Mouse (Mus musculus) CH12.LX (cell line): ENCODE measurements around the gene Gzmg.
"Not testable (repeated sequence)": the region's sequence is repeated elsewhere in the genome, so short reads cannot be mapped to it uniquely, and the experiment has no call there.

Source experiments
- CTCF ChIP-seq, 2 experiments: IDR thresholded peaks in 1 of 2; conservative IDR thresholded peaks in 1 of 2; 2 replicates each; pipeline ENCODE4 v1.5.1; 2011 to 2012; ENCODE audit warnings: low read depth in 2 of 2, low read length in 2 of 2, improper control_type of control experiment in 1 of 2, inconsistent platforms in 1 of 2, mild to moderate bottlenecking in 1 of 2, moderate library complexity in 1 of 2
- EP300 ChIP-seq: IDR thresholded peaks from 2 replicates; pipeline ENCODE4 v1.6.1; 2011; ENCODE audit warnings: low read length, improper control_type of control experiment
- JUND ChIP-seq: conservative IDR thresholded peaks from 2 replicates; pipeline ENCODE4 v1.6.1; 2011; ENCODE audit warnings: low read depth, low read length, improper control_type of control experiment
- MXI1 ChIP-seq: IDR thresholded peaks from 2 replicates; pipeline ENCODE4 v1.6.1; 2011; ENCODE audit warnings: mild to moderate bottlenecking, low read depth, low read length, improper control_type of control experiment
- MYC ChIP-seq: IDR thresholded peaks from 2 replicates; pipeline ENCODE4 v1.6.1; 2011; ENCODE audit warnings: low read depth, mild to moderate bottlenecking, improper control_type of control experiment, low read length
- PAX5 ChIP-seq: IDR thresholded peaks from 2 replicates; pipeline ENCODE4 v1.6.1; 2012; ENCODE audit warnings: low read length, inconsistent platforms, mixed read lengths
- POLR2A ChIP-seq: IDR thresholded peaks from 2 replicates; pipeline ENCODE4 v1.6.1; 2011; ENCODE audit warnings: low read depth, mild to moderate bottlenecking, improper control_type of control experiment, low read length
- USF1 ChIP-seq: IDR thresholded peaks from 2 replicates; pipeline ENCODE4 v1.6.1; 2014; ENCODE audit warnings: low read depth, mild to moderate bottlenecking, inconsistent platforms, low read length, improper control_type of control experiment
- ZKSCAN1 ChIP-seq: IDR thresholded peaks from 2 replicates; pipeline ENCODE4 v1.6.1; 2012; ENCODE audit warnings: low read depth, inconsistent platforms, low read length, improper control_type of control experiment, borderline replicate concordance
- ZMIZ1 ChIP-seq: IDR thresholded peaks from 2 replicates; pipeline ENCODE4 v1.6.1; 2012; ENCODE audit warnings: low read depth, mild to moderate bottlenecking, inconsistent platforms, low read length, improper control_type of control experiment

GRCm38 (mm10) chr14:56115531-56116310, 43.7 kb downstream of the Gzmg start:
- TF ChIP-seq CTCF (conservative IDR thresholded peaks at IDR 0.05 in 1 of 2, IDR thresholded peaks at IDR 0.05 in 1 of 2; ENCODE audit: low read depth in 2 of 2, low read length in 2 of 2); JUND; POLR2A; ZMIZ1; USF1; MYC; ZKSCAN1; MXI1; EP300; PAX5: not testable (repeated sequence)
